Mouse (Mus musculus): ENCODE data around the gene Ppm1n.

GRCm38 (mm10) chr7:19306819-19307738 is 27.2 kb upstream of the Ppm1n start:
- no peak for TF ChIP-seq CTCF (IDR thresholded peaks at IDR 0.05; ENCODE audit: low read depth, low read length)
- TF ChIP-seq EP300 (IDR thresholded peaks at IDR 0.05; ENCODE audit: insufficient read depth, low read depth, low read length) = no peak
